Comparison of ENCODE assay signal across 17 mouse cellular contexts in the genomic region with DNA sequence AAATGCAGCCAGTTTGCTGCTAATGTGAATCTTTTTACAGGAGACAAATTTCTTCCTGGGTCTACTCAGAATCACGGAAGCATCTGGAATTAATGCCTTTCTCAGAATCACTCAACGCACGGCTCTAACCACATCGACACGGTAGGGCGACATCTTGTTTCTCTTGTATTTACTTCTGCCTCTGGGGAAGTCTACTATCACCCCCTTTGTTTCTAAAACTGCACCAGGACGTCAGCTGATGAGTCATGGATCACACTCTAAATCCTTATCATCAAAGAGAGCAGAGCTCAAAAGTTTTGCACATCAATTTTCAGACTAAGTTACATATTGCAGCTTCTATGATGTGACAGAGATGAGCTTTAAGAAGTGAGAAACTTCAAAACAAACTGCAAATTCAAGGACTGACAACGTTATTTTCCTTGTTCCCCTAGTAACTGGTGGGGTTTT. TPM values are rescaled to one million over a fixed set of nuclear protein-coding genes. Genes with fewer than 3 reads are reported as not detected.
DNase-seq lines count a peak whose midpoint lies in the region; TF ChIP-seq lines count a peak whose summit lies in the region.
"Had no signal": no experiment of that assay in that cellular context is flagged by ENCODE, and none has a peak within 500 bp of the region (broad histone marks: within the 10 kb centered on the region; RNA-seq: fewer than 3 reads in every experiment).

No protein-coding gene starts in this region.

- peaks cover 8% of the 10 kb centered on the region for H3K36me3 ChIP-seq in heart, adult 2 months (ENCODE audit: control insufficient read depth, insufficient read depth, low read length)
- H3K36me3 ChIP-seq: forebrain, embryonic 10.5 days; hindbrain, embryonic 15.5 days; limb, embryonic 12.5 days; midbrain, embryonic 12.5 days; neural tube, embryonic 13.5 days had no signal

- no peak for TF ChIP-seq EP300 in heart, adult 2 months (IDR thresholded peaks at IDR 0.05; ENCODE audit: insufficient read depth, low read depth, low read length)

- no peak for TF ChIP-seq CTCF in heart, adult 2 months (IDR thresholded peaks at IDR 0.05)
- TF ChIP-seq CTCF in bone marrow macrophage, adult 2 months (IDR thresholded peaks at IDR 0.05; ENCODE audit: low read depth, low read length): no peak

- intact Hi-C loops in heart, adult 2 months (cut with DNase I): no loop called here
- intact Hi-C loops in heart, postnatal 25 days (cut with DNase I): no loop called here
- intact Hi-C loops in left cerebral cortex, postnatal 36 days (cut with DNase I): no loop called here

- H3K79me2 ChIP-seq in heart, adult 2 months (replicated peaks; ENCODE audit: control insufficient read depth, insufficient read depth, low read length): peaks cover 8% of the 10 kb centered on the region

- peak overlapping the region; percentile 27 for H3K27ac ChIP-seq in heart, adult 2 months
- H3K27ac ChIP-seq in bone marrow macrophage, adult 2 months (ENCODE audit: insufficient read depth, low read depth, low read length): peak overlapping the region; percentile 9; the same call in 1 of the 2 replicates
- H3K27ac ChIP-seq: forebrain, embryonic 10.5 days; hindbrain, embryonic 15.5 days; limb, embryonic 12.5 days; midbrain, embryonic 12.5 days; neural tube, embryonic 13.5 days had no signal

- DNase-seq in heart, adult 2 months: no peak
- no peak for DNase-seq in heart, postnatal 25 days (ENCODE audit: low spot score)
- DNase-seq in thymus, postnatal 0 days (ENCODE audit: low spot score): peak; percentile 51
- DNase-seq in thymus, postnatal 25 days: no peak
- DNase-seq in left cerebral cortex, postnatal 36 days (ENCODE audit: low spot score in 2 of 2): no peak
- no peak for DNase-seq in embryo, embryonic 9.5 days (ENCODE audit: extremely low spot score)
- DNase-seq: cerebellum, adult 11-12 months; gastrocnemius, postnatal 10 days; kidney, postnatal 14 days; layer of hippocampus, postnatal 36 days; right cerebral cortex, adult 18-20 months had no signal

- H3K4me1 ChIP-seq in heart, adult 2 months (ENCODE audit: control insufficient read depth, insufficient read depth, low read length): peaks cover 21% of the 10 kb centered on the region
- peaks cover 35% of the 10 kb centered on the region for H3K4me1 ChIP-seq in bone marrow macrophage, adult 2 months (ENCODE audit: control insufficient read depth, insufficient read depth, low read length)
- H3K4me1 ChIP-seq: hindbrain, embryonic 15.5 days; limb, embryonic 12.5 days; midbrain, embryonic 12.5 days; neural tube, embryonic 13.5 days had no signal

- H3K9ac ChIP-seq in heart, adult 2 months (ENCODE audit: low read depth, low read length): no peak overlapping the region
- H3K9ac ChIP-seq: hindbrain, embryonic 15.5 days; limb, embryonic 12.5 days; midbrain, embryonic 12.5 days; neural tube, embryonic 13.5 days had no signal

- 15% methylated on average over 8 of the region's 8 CpGs for WGBS in heart, adult 2 months

- no peak for TF ChIP-seq POLR2A in heart, adult 2 months (IDR thresholded peaks at IDR 0.05; ENCODE audit: insufficient read depth, low read depth, low read length)
- no peak for TF ChIP-seq POLR2A in bone marrow macrophage, adult 2 months (IDR thresholded peaks at IDR 0.05; ENCODE audit: borderline replicate concordance, low read depth, low read length)

- peak overlapping the region; percentile 1; the same call in 1 of the 2 replicates for H3K4me3 ChIP-seq in heart, adult 2 months
- no peak overlapping the region for H3K4me3 ChIP-seq in bone marrow macrophage, adult 2 months (ENCODE audit: insufficient read depth, low read length)
- H3K4me3 ChIP-seq: forebrain, embryonic 10.5 days; hindbrain, embryonic 15.5 days; limb, embryonic 12.5 days; midbrain, embryonic 12.5 days; neural tube, embryonic 13.5 days had no signal

- H3K27me3 ChIP-seq in heart, adult 2 months (ENCODE audit: control insufficient read depth, insufficient read depth, low read length): no peaks in the 10 kb centered on the region
- H3K27me3 ChIP-seq: hindbrain, embryonic 15.5 days; limb, embryonic 12.5 days; midbrain, embryonic 12.5 days; neural tube, embryonic 13.5 days had no signal

RNA-seq across cellular contexts. Expression of a gene that starts 13.1 kb away (rescaled TPM):
- 10 to 100 TPM in 1 of 2 experiments, 1 to 10 TPM in 1; 9.5 to 13.6 TPM for total RNA-seq in heart, adult 2 months (2021)
- 13.2 and 14.5 TPM in 2 replicates for polyA plus RNA-seq in heart, adult 2 months (2012; rRNA removed)
- total RNA-seq in heart, postnatal 25 days (2021): 10 to 100 TPM; 10.1 to 10.7 TPM
- 8.8 and 11.1 TPM in 2 replicates for polyA plus RNA-seq in thymus, postnatal 0 days (2015; fragmentation: Nextera tagmentation; extraction: Ambion mirVana)
- polyA plus RNA-seq in bone marrow macrophage, adult 2 months (2012; ENCODE audit: insufficient read depth, insufficient read length, missing spikeins): 4.0 and 7.4 TPM in 2 replicates
- 1 to 10 TPM; 5.0 to 5.8 TPM for total RNA-seq in left cerebral cortex, postnatal 36 days (2021)

RNA-seq across cellular contexts. Expression of a gene that starts 13.6 kb away (rescaled TPM):
- 10 to 100 TPM; 66.6 to 74.8 TPM for total RNA-seq in heart, adult 2 months (2021)
- polyA plus RNA-seq in heart, adult 2 months (2012; rRNA removed): 24.2 and 35.7 TPM in 2 replicates
- total RNA-seq in heart, postnatal 25 days (2021): 10 to 100 TPM; 73.2 to 73.8 TPM
- 188 and 189 TPM in 2 replicates for polyA plus RNA-seq in thymus, postnatal 0 days (2015; fragmentation: Nextera tagmentation; extraction: Ambion mirVana)
- polyA plus RNA-seq in bone marrow macrophage, adult 2 months (2012; ENCODE audit: insufficient read depth, insufficient read length, missing spikeins): 120 and 135 TPM in 2 replicates
- total RNA-seq in left cerebral cortex, postnatal 36 days (2021): 10 to 100 TPM; 61.3 to 78.1 TPM
